Mouse (Mus musculus) fat pad, adult 2 months (tissue): Measurements from ENCODE around the gene Apobec3.

Experiments
- DNase-seq: peaks from one replicate; pipeline ENCODE4 v3.0.0-alpha.2; 2011; ENCODE audit warnings: low read depth, low spot score; ENCODE audit errors: extremely low read depth

Gene Apobec3

DNA sequence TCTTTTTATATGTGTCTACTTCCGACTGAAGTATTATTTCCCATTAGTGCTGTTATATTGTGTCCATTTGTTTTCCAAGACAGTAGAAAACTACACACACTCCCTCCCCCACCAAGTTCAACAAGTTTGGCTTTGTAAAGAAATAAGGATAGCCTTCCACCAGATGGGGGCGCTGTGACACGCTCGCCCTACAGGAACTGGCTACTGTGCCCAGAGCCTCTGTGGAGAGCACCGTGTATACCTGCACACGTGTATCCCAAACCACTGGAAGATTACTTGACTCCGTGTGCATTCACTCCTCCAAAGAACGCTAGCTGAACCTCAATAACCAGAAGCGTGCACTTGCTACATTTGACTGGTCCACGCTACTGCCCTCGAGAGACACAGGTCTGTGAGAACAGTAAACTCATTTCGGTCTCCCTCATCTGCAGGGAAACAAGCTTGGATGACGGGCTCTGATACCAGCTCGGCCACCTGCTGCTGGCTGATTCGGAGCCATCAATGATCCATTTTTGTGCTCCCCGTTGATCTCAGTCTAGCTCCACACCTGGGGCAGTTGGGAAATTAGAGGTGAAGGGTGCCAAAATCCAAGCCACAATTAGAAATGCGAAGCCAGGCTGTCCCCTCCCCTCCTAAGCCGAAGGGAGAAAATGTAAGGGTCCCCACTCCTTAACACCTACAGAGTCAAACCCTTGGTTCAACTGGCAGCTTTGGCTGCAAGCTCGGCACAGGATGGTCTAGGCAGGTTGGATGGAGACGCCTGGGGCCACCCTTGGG is at the start of gene Apobec3:
TSS of gene Apobec3 (plus strand) at position 224 of the 777 bp plus-strand sequence.
- DNase-seq: no peak

DNA sequence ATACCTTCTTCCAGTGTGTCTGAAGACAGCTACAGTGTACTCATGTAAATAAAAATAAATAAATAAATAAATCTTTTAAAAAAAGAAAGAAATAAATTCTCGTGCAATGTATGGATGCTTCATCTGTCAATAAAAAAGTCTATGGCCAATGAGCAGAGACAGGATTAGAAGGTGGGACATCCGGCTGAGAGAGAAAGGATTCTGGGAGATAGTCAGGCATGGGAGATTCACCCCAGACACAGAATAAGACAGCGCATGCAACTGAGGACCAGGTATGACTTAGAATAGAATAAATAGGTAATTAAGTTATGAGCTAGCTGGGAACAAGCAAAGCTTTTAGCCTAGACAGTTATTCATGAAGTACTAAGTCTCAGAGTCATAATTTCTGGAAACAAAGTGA is 48.5 kb upstream of the Apobec3 start:
- DNase-seq: no peak

DNA sequence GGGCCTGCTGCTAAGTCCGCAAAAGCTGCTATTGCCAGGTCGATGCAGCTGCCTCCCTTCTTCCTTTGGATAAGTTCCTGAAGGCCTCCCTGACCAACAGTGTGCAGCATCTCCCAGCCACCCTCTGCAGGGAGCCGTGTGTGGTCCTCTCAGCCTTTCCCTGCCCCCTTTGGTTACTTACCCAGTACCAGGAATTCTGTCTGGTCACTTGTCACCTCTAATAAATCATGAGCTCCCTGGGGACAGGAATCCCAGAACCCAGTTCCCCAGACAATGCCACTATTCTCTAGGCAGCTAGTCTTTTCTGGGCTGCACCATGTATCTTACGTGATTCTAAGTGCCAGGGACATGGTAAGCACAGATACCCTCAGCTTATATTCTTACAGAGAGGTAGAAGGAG is 45.5 kb upstream of the Apobec3 start:
- DNase-seq: no peak

- no peak for DNase-seq
Observed at GRCm38 (mm10) chr15:79847100-79847499, 44.4 kb upstream of the Apobec3 start.

GRCm38 (mm10) chr15:79850143-79850542 is 41.3 kb upstream of the Apobec3 start:
- no peak for DNase-seq

DNA sequence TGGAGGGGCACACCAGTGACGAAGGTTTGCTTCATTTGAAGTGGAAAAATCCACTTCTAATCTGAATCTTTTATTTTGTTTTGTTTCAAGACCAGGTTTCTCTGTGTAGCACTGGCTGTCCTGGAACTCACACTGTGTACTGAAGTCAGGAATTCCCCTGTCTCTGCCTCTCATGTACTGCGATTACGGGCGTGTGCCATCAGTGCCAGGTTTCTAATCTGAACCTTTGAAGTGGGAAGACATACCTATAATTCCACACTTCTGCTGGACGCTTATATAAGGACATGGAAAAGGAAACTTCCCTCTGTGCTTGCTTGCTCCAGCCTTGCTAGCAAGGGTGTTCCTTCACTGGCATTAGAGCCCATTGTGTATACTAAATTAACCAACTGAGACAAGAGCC is 32.5 kb upstream of the Apobec3 start:
- no peak for DNase-seq

DNA sequence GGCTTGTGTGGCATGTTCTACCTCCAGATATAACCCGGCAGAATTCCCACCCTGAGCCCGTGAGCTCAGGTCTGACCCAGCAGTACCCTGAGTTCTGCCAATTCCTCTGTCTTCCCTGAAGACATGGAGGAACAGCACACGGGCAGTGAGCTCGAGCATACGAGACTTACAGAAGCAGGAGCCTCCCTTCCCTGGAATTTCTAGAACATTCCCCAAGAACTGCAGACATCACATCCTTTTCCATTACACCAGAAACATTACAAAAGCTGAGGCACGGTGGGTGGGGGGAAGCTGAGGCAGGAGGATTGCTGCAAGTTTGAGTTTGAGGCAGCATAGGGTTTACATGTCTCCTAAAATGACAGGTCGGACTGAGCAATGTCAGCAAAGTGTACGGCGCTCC is 31.6 kb upstream of the Apobec3 start:
- no peak for DNase-seq

DNA sequence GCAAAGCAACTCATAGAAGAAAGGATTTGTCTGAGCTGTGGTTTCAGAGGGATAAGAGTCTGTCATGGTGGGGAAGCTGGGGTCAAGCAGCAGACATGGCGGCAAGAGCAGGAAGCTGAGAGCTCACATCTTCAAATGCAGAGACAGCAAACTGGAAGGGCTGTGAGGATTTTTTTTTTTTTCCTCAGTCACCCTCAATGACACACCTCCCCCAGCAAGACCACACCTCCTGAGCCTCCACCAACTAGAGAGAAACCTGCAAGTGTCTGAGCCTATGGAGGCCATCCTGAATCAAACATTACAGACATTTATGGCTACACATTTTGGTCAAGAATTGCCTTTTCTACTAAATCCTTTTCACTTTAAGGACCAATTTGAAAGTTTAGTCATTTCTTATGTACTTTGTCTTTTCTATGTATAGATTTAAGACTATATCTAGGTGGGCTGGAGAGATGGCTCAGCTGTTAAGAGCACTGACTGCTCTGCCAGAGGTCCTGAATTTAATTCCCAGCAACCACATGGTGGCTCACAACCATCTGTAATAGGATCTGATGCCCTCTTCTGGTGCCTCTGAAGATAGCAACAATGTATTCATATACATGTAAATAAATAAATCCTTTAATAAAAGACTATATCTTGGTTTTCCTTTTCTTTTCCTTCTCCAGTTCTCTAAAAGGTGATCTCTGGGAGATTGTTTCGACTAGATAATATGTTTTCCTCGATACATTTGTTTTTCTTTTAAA is 24.0 kb upstream of the Apobec3 start:
- DNase-seq: no peak

DNA sequence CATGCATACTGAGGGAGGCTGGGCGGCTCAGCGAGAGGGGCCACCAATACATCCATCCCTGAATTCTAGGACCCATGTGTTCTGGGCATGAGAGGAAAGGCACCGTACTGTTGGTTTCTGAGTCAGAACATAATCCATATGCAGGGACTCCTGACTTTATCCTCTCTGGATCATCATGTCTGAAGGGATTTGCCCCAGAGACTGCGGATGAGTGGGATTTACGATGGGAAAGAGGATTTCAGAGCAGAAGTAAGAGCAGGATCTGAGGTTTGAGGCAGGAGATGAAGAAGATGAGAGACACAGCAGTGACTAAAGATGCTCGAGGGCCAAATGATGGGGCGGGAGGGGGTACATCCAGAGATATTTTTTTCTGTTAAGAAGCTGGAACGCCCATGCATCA is 17.9 kb upstream of the Apobec3 start:
- DNase-seq: no peak

DNA sequence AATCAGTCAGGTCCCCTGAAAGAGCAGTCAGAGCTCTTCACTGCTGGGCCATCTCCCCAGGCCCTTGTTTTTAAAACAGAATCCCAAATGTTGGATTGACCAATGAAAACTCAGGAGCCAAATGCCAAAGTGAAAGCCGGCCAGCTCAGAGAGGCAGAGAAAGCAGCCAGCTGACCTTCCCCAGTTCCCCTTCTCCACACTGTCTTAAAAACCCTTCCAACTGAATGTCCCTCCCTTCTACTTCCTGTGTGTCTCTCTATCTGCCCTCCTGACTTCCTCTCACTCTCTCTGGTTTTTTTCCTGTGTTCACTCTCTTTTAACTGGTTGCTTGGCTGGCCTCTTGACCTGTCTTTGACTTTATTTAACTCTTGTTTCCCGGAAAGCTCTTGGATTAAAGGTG is 17.5 kb upstream of the Apobec3 start:
- DNase-seq: no peak

GRCm38 (mm10) chr15:79875261-79875995 is 16.0 kb upstream of the Apobec3 start:
- no peak for DNase-seq

DNA sequence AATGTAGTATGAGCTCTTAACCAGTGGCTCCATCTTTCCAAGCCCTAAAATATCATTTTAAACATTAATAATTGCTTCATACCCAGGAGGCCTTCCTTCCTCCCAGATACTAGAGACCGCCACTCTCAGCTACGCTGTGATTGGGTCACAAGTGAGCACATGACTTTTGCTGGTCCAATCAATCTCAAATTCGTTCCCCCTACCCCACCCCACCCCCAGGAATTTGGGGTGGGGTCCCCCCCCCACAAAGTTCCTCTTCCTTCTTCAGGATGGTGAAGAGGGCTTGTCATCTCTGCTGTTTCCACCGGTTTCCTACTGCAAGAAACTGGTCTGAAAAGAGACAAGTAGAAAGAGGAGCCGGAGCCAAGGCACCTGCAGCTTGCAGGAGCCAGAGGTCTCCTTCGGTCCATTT is 12.7 kb upstream of the Apobec3 start:
- no peak for DNase-seq

GRCm38 (mm10) chr15:79879319-79879718 is 12.1 kb upstream of the Apobec3 start:
- peak; percentile 65 for DNase-seq

DNA sequence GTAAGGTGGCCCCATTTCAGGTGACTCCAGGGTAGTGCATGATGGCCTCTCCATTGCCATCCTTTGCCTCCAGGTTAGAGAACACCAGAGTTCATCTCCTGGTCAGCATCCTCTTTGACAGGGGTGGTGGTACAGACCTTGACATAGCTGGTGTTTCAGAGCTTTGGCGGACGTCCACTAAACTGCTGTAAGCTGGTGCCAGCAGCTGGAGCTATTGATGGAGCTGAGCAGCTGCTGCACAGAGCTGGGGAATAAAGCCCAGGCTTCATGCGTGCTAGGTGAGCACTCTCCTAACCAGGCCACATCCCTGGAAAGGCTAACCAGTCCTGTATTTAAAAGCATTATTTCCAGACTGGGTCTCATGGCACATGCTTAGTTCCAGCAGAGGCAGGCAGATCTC is 11.0 kb upstream of the Apobec3 start:
- DNase-seq: no peak

- no peak for DNase-seq
Observed at GRCm38 (mm10) chr15:79882623-79883267, 8.7 kb upstream of the Apobec3 start.

DNA sequence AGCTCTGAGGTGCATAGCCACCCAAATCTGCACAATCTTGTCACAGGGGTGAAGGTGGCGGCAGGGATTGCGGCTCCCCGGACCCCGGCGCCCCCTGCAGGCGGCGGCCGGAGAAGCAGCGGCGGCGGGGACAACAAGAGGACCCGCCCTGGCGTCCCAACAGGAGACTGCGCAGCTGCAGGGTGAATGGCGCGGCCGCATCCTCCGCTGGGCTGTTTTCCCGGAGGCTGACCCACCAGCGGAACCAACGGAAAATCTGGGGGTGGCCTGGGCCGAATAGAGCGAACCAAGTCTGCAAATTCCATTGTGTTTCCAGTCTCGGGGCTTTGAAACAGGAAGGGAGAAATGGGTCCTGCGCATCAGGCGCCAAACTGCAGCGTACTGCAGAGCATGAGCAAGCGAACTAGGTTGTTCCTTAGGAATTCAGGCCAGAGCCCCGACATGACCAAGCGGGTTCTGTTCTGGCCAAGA is 8.1 kb upstream of the Apobec3 start:
- DNase-seq: no peak

DNA sequence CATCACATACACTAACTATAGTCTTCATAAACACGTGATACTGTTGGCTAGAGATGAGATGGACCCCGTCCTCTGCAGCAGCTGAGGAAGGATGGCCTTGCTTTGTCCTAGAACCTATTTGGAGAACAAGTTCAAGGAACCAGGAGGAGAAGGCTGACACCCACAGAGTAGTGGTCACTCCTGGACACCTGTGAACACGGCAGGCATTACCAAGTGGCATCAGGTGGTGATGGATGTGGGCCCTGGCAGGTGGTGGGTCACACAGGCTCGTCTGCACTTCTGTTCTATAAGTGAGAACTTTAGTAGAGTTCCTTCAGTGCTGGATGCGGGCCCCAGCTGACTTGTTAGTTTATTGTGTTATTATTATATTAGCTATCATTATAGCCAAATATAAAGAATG is 6.6 kb upstream of the Apobec3 start:
- no peak for DNase-seq

DNA sequence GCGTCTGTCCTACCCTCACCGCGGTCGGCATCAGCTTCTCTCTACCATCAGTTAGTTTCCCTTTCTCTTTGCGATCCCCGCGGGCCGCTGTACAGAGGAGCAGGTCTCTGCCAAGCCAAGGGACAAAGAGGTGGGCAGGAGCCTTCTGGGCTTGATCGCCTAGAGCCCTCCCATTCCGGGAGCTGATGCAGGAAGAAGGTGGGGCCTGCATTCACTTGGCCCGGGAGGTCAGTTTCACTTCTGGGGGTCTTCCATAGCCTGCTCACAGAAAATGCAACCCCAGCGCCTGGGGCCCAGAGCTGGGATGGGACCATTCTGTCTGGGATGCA is 718 bp downstream of the Apobec3 start:
- no peak for DNase-seq

GRCm38 (mm10) chr15:79892995-79893823 is 1.8 kb downstream of the Apobec3 start:
- no peak for DNase-seq

DNA sequence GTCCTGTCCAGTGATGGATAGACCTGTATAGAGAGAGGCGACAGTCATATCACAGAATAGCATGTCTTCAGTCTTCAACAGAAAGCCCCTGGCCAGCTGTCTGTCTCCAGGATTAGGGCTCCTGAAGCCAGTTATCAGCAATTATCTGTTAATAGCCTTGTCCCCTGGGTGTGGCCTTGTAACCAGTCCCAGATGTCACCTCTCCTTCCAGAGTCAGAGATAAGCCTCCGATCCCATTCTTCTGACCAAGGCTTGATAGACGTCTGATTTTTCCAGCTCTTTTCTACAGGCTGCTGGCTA is 2.3 kb downstream of the Apobec3 start:
- no peak for DNase-seq

GRCm38 (mm10) chr15:79894343-79894742 is 2.9 kb downstream of the Apobec3 start:
- DNase-seq: no peak
